Mouse (Mus musculus): ENCODE results near the gene Fmo6.

Gene Fmo6

GRCm38 (mm10) chr1:162914932-162915556 lies 22.3 kb downstream of the Fmo6 start:
- DNase-seq (ENCODE audit: low spot score) = no peak

DNA sequence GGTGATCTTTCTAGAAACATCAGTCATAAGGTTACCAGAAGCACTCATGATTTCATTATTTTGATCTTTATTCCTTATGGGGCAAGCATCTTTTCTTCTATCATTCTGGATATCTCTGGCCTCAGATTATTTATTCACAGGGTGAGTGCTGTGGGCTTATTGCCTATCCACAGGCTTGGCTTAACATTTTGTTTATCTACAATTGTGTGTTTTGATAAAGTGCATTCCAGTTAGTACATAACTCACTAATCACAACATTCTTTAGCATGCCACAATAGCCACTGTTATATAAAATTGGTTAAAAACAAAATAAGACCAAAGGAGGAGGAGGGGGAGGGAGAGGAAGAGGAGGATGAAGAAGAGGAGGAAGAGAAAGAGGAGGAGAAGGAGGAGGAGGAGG lies 25.2 kb downstream of the Fmo6 start:
- DNase-seq (ENCODE audit: low spot score) = no peak

DNA sequence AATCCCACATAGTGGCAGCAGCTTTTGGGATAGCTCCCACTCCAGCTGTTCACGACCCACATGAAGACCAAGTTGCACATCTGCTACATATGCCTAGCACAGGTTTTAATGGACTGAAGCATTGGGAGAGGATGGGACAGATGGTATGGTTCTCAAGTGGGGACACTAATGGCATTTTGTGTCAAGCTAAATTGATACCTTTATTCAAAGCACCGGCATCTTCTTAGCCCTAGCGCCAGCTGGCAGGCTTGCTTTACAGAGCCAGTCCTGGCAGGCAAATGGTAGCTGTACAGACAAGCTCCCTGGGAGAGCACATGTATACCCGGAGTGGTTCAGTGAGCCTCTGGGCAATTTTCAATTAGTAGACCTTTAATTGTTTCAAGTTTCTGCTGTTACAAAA lies 35.4 kb downstream of the Fmo6 start:
- no peak for DNase-seq (ENCODE audit: low spot score)

- peak; percentile 56 for DNase-seq (ENCODE audit: low spot score)
Measured at GRCm38 (mm10) chr1:162897838-162898811, 39.2 kb downstream of the Fmo6 start, which contains the start of gene Fmo2. Fmo2 (minus strand) TSS chr1:162898726.

DNA sequence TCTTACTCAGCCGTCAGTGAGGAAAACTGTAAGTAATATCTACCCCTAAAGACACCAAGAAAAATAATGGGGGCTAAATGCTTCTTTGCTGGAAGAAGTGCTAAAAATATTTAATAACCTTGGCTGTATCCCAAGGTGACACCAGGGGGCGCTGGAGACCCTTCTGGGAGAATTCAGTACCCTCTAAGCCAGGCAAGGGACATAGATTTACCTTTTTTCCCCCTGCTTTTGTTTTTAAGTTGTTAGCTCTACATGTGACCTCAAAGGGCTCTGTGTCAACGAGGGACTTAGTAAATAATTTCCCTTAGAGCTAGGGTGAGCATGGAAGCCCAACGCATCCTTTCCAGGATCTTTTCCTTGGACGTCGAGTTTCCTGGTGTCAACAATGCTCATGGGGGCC lies 41.4 kb downstream of the Fmo6 start:
- peak; percentile 68 for DNase-seq (ENCODE audit: low spot score)

DNA sequence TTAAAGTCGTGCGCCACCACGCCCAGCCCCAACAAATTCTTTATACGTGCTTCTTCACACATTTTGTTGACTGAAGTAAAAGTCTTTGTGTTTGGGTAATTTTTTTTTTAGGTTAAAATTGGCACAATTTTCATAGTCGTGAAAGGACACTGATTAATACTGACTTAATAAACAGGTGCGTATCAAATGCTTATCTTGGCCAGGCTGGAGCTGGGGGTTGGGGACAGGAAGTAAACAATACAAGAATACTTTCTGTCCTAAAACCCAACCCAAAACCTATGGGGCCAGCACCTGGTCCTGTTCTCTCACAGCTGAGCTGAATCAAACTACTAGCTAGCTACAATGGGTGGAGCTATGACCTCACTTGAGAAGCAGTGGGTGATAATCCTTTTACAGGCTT lies 44.3 kb downstream of the Fmo6 start:
- DNase-seq (ENCODE audit: low spot score) = no peak

DNA sequence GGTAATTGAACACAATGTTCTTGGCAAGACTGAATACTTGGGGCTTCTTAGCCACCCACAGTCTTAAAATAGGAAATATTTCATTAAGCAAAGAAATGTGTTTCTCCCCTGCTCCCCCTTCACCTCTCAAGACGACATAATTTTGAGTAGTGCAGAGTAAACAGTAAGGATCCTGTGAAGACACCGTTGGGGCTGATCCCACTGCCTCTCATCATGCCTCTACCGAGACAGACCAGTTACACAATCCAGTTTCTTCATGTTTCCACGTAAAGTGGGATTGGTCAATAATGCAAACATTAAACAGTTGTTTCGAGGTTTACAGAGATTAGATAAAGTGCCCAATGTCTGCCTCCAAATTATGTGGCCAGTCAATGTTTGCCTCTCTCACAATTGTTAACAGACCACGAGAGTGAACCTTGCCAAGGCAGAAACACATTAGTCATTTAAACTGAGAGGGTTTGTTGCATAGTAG lies 45.3 kb downstream of the Fmo6 start:
- DNase-seq (ENCODE audit: low spot score) = peak; percentile 86

DNA sequence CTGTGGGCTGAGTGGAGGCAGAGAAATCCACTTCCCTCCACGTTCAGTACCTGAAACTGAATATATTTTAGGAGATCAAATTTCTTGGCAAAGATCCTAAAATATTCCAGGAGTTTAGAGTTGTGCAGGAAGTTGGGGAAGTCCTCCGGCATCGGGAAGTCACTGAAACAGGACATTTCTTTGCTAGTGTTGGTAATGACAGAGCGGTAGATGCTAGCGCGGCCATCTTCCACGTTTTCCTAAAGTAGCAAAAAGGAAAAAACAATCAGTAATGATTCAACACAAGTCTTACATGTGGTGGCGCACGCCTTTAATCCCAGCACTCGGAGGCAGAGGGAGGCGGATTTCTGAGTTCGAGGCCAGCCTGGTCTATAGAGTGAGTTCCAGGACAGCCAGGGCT lies 48.7 kb downstream of the Fmo6 start:
- no peak for DNase-seq (ENCODE audit: low spot score)

DNA sequence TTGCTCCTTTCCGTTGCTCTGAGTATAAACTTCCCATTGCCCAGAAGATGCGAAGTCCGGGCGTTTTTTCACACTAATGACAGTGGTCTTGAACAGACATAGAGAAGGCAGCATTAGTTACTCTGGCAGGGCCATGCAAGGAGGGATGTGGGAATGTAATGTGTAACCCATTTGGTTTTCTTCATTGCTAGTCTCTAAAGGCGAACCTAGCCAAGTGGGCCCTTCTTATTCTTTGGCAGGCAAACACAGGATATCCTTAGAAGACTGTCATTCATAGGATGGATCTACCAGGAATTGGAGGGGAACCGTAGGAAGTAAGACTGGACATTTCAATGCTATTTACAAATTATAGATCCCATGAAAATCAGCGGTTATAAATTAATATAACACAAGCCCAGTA lies 49.7 kb downstream of the Fmo6 start:
- DNase-seq (ENCODE audit: low spot score) = no peak

GRCm38 (mm10) chr1:162886138-162886816 lies 51.0 kb downstream of the Fmo6 start:
- no peak for DNase-seq (ENCODE audit: low spot score)

GRCm38 (mm10) chr1:162882681-162883080 lies 54.6 kb downstream of the Fmo6 start:
- peak; percentile 78 for DNase-seq (ENCODE audit: low spot score)

DNA sequence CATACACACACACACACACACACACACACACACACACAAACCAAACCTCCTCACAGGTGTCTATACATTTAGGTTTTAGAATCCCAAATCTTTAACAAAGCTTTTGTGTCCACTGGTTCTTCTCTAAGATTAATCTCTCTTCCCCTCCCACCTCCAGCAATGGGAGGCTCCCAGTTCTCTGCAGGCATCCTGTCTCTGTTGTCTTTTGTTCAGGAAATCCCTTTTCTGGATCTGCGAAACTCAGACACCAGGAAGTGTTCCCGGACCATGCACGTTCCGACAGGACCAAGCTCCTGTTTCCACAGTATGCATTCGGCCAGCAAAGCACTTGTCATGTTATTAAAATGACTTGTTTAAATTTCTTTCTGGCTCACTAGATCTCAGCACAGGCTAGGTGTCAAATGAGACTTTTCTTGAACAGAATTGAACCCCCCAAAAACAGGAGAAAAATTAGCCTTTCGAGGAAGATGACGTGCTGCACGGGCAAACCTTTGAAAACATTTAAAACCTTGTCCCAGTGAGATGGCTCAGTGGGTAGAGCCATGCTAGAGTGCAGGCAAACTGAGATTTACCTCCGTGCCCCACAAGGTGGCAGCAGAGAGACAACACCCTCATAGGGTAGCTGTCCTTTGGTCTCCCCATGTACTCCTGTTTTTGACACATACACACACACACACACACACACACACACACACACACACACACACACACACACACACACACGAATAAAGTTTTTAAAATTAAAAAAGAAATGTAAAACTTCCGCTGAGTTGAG lies 57.5 kb downstream of the Fmo6 start:
- DNase-seq (ENCODE audit: low spot score) = peak; percentile 64

- DNase-seq (ENCODE audit: low spot score) = no peak
Measured at GRCm38 (mm10) chr1:162875091-162875490, 62.2 kb downstream of the Fmo6 start.

GRCm38 (mm10) chr1:162871701-162872311 lies 65.5 kb downstream of the Fmo6 start:
- DNase-seq (ENCODE audit: low spot score) = no peak

DNA sequence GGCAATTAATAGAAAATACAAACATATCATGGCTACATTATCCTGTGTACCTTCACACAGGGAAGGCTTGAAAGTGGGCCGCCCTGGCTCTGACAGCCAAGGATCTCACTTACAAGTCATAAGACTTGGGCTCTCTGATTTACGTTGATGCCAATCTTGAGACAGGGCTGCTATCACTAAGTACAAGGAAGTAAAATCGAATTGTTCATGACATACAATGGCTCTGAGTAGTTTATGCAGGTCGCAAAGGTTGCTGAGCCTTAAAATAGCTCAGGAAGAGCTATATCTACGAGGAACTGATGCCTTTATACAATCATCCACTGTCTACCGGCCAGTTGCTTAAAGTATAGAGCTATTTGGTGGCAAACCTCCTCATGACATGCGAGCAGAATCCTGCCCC lies 66.3 kb downstream of the Fmo6 start:
- no peak for DNase-seq (ENCODE audit: low spot score)

- no peak for DNase-seq (ENCODE audit: low spot score)
Measured at GRCm38 (mm10) chr1:162867396-162867795, 69.9 kb downstream of the Fmo6 start.
